Mouse (Mus musculus) layer of hippocampus, postnatal 10 days (tissue): ENCODE measurements around the gene Ptchd3. TPM values are rescaled to one million over a fixed set of nuclear protein-coding genes. Genes with fewer than 3 reads are reported as not detected.

Experiments used
- DNase-seq, 2 experiments: peaks; one replicate each; pipeline ENCODE4 v3.0.0; 2021; ENCODE audit warnings: low spot score in 2 of 2
- long read RNA-seq: library from polyadenylated mRNA; stranded (forward); transcript quantifications from one replicate; pipeline ENCODE4 v2.0.0, GENCODE M21; 2023
- total RNA-seq, 2 experiments: library from RNA; stranded (reverse); gene quantifications; 2 replicates each; pipeline ENCODE4 v1.2.3; 2021

Ptchd3 gene
- not detected for total RNA-seq
- long read RNA-seq, result 0 reads

DNA sequence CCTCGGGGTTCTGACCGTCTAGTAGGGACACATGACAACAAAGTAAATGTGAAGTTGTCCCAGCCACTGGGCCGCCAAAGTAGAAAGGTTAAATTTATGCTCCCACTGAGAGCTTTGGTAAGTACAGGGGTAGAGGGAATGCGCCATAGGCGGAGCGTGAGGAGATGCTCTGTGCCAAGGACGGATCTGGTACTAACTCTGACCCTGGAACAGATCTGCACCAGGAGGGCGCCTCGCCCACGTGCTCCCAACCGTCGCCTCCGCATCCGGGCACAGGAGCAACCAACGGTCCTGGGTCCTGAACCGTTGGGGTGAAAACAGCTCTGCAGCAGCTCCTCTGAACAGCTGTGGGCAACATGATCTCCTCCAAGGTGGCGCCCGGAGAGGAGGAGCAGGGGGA lies at the start of gene Ptchd3:
Gene Ptchd3 (plus strand): TSS at position 301 of the 400 bp plus-strand sequence.
- no peak for DNase-seq

DNA sequence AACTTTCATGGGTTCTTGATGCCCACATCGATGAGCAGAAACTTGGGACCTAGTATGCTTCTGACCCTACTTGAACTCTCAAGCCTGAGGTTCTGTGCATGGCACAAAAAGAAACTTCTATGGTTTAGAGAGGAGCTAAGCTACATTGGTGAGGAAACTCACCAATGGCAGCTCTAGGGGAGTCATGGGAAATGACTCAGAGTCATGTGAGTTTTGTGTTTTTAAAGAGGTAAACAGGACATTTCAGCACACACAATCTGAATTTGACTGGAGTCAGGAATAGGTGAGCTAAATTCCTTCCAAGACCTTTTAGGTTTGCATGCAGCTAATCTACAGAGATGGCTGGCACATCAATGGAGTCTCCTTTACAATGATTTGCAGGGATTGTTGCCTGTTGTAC lies 48.2 kb upstream of the Ptchd3 start:
- no peak for DNase-seq

GRCm38 (mm10) chr11:121787456-121787855 lies 42.6 kb upstream of the Ptchd3 start:
- no peak for DNase-seq

DNA sequence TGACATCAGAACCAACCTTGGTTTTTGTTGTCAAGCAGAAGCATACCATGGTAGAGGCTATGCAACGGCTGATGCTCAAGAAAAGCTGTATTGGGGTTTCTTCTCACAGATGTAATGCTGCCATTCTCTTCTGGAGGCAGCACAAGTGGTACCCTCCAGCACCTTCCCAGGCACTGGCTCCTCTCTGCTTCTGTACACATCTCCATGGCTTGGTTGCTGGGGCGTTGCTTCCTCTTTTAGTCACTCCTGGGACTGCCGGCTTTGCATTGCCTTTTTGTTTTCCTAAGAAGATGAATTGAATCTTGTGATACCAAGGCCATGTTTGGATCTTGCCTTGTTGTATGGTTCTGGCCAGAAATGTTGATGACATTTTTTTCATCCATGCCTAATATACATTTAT lies 40.5 kb upstream of the Ptchd3 start:
- no peak for DNase-seq

DNA sequence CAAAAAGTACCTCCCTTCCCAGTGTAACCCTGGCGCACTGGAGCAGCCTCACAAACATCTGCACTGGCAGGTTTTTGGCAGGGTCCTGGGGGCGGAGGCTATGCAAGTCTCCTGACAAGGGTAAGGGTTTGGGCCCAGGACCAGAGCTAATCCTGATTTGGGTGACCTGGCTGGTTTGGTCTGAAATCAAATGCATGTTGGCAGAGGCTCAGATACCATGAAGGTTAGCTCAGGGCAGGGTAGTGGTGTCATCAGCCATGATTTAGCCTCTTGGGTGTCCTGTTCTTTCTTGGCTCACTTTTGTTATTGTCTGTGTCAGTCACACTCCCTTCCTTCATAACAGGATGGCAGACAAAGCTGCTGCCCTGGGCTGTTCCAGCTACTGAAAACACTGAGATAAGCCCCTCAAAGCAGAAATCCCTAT lies 39.4 kb upstream of the Ptchd3 start:
- no peak for DNase-seq

DNA sequence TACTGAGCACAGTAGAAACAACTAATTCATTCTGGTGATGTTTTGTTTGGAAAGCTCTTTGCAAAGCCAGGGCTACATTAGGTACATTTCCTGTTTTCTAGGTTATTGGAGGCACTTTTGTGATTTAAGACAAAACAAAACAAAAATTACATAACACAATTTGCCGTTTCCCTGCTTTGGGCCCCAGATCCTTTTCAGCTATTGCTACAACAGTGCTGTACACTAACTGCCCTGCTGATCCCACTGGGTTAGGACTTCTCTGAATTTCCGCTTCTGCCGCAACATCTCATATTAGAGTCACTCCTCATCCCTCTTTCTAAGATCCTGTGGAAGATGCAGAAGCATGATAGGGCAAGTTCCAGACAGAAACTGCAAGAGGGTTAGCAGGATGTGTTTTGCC lies 38.6 kb upstream of the Ptchd3 start:
- DNase-seq, result no peak

DNA sequence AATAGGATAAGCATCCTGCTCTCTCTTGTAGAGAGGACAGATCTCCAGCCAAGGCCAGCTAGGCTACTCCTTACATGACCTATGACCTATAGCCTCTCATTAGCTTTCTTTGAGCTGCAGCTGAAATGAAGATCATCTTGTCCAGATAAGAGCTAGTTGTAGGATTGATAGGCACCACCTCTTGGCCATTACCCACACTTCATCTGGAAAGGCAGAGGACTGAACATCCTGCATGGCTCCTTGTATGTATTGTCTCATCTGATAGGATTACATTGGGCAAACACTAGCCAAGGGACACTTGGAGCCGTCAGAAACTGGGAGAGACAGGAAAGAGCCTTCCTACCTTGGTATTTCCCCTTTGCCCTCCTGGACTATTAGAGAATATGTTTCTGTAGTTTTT lies 38.1 kb upstream of the Ptchd3 start:
- no peak for DNase-seq

GRCm38 (mm10) chr11:121793530-121793929 lies 36.5 kb upstream of the Ptchd3 start:
- no peak for DNase-seq

- DNase-seq, result no peak
Observed at GRCm38 (mm10) chr11:121794186-121794585, 35.9 kb upstream of the Ptchd3 start.

GRCm38 (mm10) chr11:121794591-121795199 lies 35.4 kb upstream of the Ptchd3 start:
- DNase-seq, result no peak

DNA sequence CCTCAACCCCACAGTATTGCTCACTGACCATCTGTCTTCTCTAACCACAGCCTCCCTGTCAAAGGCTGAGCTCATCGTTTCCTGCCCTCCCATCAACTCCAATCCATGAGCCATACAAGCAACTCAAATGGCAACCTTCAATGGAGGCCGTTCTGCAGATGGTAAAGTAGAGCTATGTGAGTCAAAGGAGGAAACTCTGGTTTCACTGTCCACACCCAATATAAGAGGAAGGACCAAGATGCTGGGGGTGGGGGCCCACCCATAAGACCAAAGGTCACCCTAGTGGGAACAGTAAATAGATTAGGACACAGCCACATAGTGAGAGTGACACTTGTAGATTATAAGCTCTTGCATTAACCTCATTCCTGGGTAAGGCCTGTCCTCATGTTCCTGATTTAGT lies 34.1 kb upstream of the Ptchd3 start:
- DNase-seq, result no peak

DNA sequence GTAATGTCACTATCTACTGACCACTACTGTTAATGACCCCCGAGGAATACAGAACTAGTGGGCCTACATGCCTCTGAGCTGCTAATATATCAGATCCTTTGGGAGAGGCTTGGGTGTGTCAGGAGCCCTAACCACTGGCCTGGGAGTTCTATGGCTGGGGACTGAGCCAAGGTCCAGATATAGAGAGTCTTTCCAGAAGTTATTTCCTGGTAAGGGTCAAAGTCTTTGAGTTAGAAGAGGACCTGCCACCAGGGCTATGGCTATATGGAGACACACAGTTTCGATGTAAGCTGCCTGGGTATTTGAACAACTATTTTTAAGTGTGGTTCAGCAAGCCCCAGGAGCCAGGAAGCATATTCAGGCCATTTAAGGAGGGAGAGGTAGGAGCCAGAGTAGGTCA lies 31.5 kb upstream of the Ptchd3 start:
- DNase-seq, result no peak

DNA sequence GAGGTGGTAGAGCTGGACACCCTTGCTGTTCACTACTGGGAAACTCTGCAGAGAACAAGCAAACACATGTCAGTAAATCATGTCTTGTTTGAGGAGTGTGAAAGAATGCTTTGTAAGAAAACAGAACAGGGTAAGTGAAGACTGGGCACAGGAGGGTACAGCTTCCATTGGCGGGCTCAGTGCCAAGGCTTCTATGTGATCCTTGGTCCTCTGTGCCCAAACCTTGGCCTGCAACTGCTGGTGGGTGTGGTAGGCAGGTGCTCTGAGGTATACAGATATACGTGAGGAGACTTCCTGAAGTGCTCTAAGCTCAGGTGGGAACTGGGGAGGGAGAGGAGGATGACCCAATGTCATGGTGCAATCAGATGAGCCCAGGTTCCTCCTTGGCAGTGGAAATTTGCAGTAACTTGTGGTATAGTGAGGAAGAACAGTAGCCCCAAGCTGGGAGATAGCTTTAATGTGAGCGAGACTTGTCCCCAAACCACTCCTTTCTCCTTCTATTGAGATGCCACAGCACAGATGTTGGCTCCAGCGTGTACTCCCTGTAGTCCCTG lies 30.2 kb upstream of the Ptchd3 start:
- no peak for DNase-seq

DNA sequence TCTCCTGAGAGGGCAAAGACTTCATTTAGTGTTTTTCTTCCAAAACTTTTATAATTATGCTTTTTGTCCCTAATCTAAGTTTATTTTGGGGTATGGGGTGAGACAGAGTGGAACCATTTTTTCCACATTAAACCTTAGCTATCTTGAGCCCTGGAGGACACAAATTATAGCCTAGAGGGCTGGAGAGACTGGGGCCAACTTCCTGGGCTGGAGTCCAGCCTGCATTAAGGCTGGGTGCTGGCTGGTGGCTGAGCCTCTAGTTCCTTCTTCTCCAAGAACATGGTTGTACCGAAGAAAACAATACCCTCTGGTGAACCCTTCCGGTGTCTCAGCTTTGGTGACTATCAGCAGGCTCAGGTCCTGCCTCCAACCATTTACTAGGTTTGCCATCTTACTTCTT lies 27.3 kb upstream of the Ptchd3 start:
- no peak for DNase-seq

DNA sequence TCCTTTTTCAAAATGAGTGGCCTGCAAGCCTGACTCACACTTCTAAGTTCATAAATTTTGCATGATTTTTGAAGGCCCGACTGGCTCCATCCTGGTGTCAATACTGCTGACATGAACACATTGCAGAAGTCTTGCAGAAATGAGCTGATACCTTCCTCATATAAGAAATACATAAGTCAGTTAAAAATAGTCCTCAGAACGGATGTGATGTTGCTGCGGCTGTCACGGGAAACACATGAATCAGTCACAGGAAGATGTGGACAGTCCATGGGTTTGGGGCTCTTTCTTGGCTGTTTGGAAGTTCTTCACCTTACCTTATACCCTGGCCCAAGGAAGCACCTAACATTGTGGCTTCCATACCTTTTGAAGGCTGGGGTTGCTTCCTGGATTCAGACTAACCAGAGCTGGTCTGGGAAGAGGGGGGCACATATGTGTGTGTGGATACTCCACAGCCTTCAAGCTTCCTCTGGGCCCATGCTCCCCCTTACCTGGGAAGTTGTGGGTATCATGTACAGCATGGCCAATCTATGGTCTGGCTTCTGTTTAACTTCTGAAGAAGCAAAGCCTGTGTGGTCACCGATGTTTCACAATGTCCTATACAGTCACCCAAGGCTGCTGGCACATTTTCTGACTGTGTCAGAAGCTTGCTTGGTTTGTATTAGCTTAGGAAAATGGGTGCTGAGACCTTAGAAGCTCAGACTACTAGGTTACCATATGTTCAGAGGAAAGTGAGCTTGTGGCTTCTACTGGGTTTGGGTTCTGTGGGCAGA lies 25.6 kb upstream of the Ptchd3 start:
- DNase-seq, result no peak

GRCm38 (mm10) chr11:121808204-121808852 lies 21.7 kb upstream of the Ptchd3 start:
- DNase-seq, result peak; percentile 89 to 92

DNA sequence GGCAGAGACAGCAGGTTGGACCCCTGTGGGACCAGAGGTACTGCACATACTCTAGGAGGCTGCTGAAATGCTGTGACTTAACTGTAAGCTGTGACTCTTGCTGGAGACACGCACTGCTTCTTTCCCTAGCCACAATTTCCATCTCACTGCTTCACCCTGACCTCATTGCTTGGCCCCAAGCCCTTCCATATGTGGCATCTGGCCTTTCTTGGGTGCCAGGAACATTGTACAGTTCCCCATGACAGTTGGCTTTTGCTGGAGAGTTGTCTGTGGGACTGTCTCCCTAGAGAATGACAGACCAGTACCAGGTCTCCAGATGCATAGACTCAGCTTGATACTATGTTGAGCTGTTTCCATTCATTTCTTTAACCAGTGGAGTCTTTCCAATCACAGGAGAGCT lies 21.2 kb upstream of the Ptchd3 start:
- no peak for DNase-seq

GRCm38 (mm10) chr11:121845923-121846322 lies 15.9 kb downstream of the Ptchd3 start:
- peak in 1 of 2 experiments; percentile 7 for DNase-seq

DNA sequence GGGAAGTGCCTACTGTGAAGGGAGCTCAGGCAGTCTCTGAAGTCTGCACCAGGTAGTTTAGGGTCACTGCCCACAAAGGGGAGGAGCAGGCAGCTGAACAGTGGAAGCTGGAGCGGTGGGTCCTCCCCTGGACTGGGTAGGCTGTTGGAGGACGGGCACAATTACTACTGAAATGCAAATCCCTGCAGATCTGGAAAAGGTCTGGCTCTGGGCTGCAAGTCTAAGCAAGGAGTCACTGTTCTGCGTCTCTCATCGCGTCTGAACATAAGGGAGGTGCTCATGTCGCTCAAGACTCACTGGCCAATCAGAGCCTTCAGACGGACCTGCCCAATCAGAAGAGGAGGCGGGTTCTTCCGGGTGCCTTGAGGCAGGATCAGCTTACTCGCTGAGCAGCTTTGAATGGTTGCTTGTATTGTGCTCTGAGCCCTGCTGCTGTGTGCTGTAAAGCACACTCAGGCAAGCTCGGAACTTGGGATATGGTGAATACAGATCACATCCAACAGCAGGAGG lies 17.8 kb downstream of the Ptchd3 start:
- peak; percentile 74 to 83 for DNase-seq
